Mouse (Mus musculus) lung, postnatal 0 days (tissue): ENCODE data around the gene Oasl2. TPM values are rescaled to one million over a fixed set of nuclear protein-coding genes. Genes with fewer than 3 reads are reported as not detected.
"Not testable (repeated sequence)": the region's sequence is repeated elsewhere in the genome, so short reads cannot be mapped to it uniquely, and the experiment has no call there.

Experiments used
- ATAC-seq: fragments of 200-750 bp; cut with Nextera tagmentation; 2 replicates; pipeline ENCODE4 v1.8.0; 2017; ENCODE audit warnings: moderate library complexity
- DNase-seq: peaks from one replicate; pipeline ENCODE4 v3.0.0-alpha.2; 2016; ENCODE audit warnings: low spot score
- H3K27ac ChIP-seq: fragments of 300-500 bp; sonication (generic); 2 replicates; pipeline ENCODE4 v1.5.1; 2014; ENCODE audit warnings: antibody characterized with exemption, mild to moderate bottlenecking, low read length, mixed read lengths
- H3K27me3 ChIP-seq: fragments of 300-500 bp; sonication (generic); replicated peaks from 2 replicates; pipeline ENCODE4 v1.6.1; 2014; ENCODE audit warnings: low read length, mixed read lengths; ENCODE audit not compliant: insufficient read depth
- H3K36me3 ChIP-seq: fragments of 300-500 bp; sonication (generic); 2 replicates; pipeline ENCODE4 v1.6.1; 2014; ENCODE audit warnings: low read length, mixed read lengths; ENCODE audit not compliant: insufficient read depth
- H3K4me1 ChIP-seq: fragments of 300-500 bp; sonication (generic); 2 replicates; pipeline ENCODE4 v1.6.1; 2014; ENCODE audit warnings: antibody characterized with exemption, low read depth, low read length, mixed read lengths; ENCODE audit not compliant: insufficient read depth
- H3K4me2 ChIP-seq: fragments of 300-500 bp; sonication (generic); replicated peaks from 2 replicates; pipeline ENCODE4 v1.6.1; 2014; ENCODE audit warnings: low read depth, mild to moderate bottlenecking, low read length, moderate library complexity, mixed read lengths
- H3K4me3 ChIP-seq: fragments of 300-500 bp; sonication (generic); 2 replicates; pipeline ENCODE4 v1.5.1; 2014; ENCODE audit warnings: low read depth, low read length
- H3K9ac ChIP-seq: fragments of 300-500 bp; sonication (generic); replicated peaks from 2 replicates; pipeline ENCODE4 v1.6.1; 2014; ENCODE audit warnings: low read depth, mild to moderate bottlenecking
- H3K9me3 ChIP-seq: fragments of 300-500 bp; sonication (generic); 2 replicates; pipeline ENCODE4 v1.6.1; 2016; ENCODE audit warnings: low read length, mixed read lengths
- CTCF ChIP-seq: IDR thresholded peaks from 2 replicates; pipeline ENCODE4 v1.5.1; 2016; ENCODE audit warnings: antibody characterized with exemption, mild to moderate bottlenecking
- EP300 ChIP-seq: IDR thresholded peaks from 2 replicates; pipeline ENCODE4 v1.6.1; 2016; ENCODE audit warnings: antibody characterized with exemption, mild to moderate bottlenecking, control low read depth
- WGBS: fragments of 180-500 bp; shearing (Covaris S2); extraction: QIAGEN DNeasy Blood & Tissue Kit; methylation state at CpG from one replicate; pipeline ENCODE4 v1.1.7; 2014; 5-methylcytosine and 5-hydroxymethylcytosine counted together
- polyA plus RNA-seq: library from polyadenylated mRNA; unstranded; fragments of >200 nt; fragmentation: Nextera tagmentation; extraction: Ambion mirVana; gene quantifications from 2 replicates; pipeline ENCODE4 v1.2.1, GENCODE M21; 2015

Oasl2 gene
- polyA plus RNA-seq, result 15.7 and 17.3 TPM in 2 replicates

DNA sequence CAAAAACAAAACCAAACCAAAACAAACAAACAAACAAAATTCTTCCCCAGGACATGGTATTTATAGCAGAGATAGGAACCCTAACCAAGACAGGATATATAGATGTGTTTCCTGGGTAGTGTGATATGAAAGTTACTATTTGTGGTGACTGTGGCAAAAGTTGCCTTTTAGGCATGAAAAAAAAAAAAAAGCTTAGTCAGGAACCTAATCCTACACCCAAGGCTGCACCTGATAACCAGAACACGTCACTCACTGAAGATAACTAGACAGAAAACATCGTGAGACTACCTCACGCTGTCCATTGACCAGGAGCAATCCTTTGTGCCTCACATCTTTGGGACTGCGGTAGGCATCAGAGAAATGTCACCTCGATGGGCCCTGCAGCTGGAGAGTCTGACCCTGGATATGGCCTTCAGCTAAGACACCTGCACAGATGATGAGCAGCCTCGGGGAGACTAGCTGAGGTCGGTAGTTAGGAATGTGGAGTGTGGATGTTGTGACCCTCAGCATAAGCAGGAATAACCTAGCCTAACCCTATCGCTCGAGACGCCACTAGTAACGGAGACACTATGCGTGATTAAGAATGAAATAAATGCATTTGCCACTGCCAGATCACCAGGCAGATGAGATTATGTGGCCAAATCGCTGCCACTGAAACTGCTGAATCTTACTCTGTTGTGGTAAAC lies at the start of gene Oasl2:
Oasl2 (plus strand) TSS at position 249 of the 686 bp plus-strand sequence.
- Histone ChIP-seq H3K27me3 (no peaks in the 10 kb centered on the region), H3K27ac (peak within 1 kb of the TSS; percentile 11), H3K9me3 (no peaks in the 10 kb centered on the region), H3K36me3 (no peaks in the 10 kb centered on the region), H3K9ac (0 out of 2 replicates have a peak within 1 kb of the TSS, but pooled peaks have one; percentile 27), H3K4me2 (peak within 1 kb of the TSS; percentile 58), H3K4me1 (no peaks in the 10 kb centered on the region), H3K4me3 (peak within 1 kb of the TSS; percentile 46)
- DNase-seq, result no peak
- TF ChIP-seq EP300 (no peak), CTCF (no peak)
- no peak for ATAC-seq
- 51% methylated on average over 13 of the region's 13 CpGs for WGBS

DNA sequence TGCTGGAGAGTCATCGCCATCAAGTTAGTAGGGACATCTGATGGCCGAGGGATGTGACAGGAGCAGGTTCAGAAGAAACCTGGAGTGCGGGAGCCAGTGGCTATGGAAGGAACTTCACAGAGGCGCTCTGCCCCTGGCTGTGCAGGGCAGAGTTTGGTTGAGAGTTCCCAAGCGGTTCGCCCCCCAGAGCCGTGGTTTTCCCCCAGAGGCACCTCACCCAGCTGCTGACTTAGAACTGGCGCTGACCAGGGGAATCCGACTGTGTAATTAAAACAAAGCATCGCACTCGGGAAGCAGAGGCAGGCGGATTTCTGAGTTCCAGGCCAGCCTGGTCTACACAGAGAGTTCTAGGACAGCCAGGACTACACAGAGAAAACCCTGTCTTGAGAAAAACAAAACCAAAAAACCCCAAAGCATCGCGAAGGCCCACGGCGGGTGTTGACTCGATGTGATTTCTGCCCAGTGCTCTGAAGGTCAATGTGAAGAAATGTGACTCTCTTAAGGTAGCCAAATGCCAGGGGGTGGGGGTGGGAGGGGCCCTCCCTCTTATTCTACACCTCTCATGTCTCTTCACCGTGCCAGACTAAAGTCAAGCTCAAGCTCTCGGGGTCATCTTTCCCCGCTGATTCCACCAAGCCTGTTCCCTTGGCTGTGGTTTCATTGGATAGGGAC lies 45.0 kb upstream of the Oasl2 start:
- H3K4me3 ChIP-seq, result no peak overlapping the region
- H3K9ac ChIP-seq, result no peak overlapping the region
- no peaks in the 10 kb centered on the region for H3K36me3 ChIP-seq
- no peak overlapping the region for H3K27ac ChIP-seq
- DNase-seq (no peak), ATAC-seq (no peak)
- H3K4me1 ChIP-seq, result no peaks in the 10 kb centered on the region
- whole genome bisulfite sequencing, result 82% methylated on average over 20 of the region's 20 CpGs
- no peak overlapping the region for H3K4me2 ChIP-seq
- H3K9me3 ChIP-seq, result no peaks in the 10 kb centered on the region
- no peak for TF ChIP-seq EP300
- no peak for TF ChIP-seq CTCF
- 0 out of 2 replicates have a peak, but pooled peaks cover 1% of the 10 kb centered on the region for H3K27me3 ChIP-seq

- H3K36me3 ChIP-seq, result not testable (repeated sequence)
Observed at GRCm38 (mm10) chr5:114853364-114853763, 43.4 kb upstream of the Oasl2 start, which contains the start of gene 4930519G04Rik. Gene 4930519G04Rik, plus strand, starts transcription at chr5:114853664.

GRCm38 (mm10) chr5:114858582-114858981 lies 38.2 kb upstream of the Oasl2 start, which contains the start of gene Gm9936:
Gene Gm9936, minus strand, starts transcription at chr5:114858682.
- 69% methylated on average over 12 of the region's 12 CpGs for WGBS
- no peak within 1 kb of the TSS for H3K4me3 ChIP-seq
- no peak within 1 kb of the TSS for H3K27ac ChIP-seq
- DNase-seq (no peak), ATAC-seq (no peak)
- H3K9me3 ChIP-seq, result no peaks in the 10 kb centered on the region
- no peak within 1 kb of the TSS for H3K9ac ChIP-seq
- H3K4me1 ChIP-seq, result no peaks in the 10 kb centered on the region
- no peaks in the 10 kb centered on the region for H3K36me3 ChIP-seq
- H3K27me3 ChIP-seq, result peaks cover 3% of the 10 kb centered on the region; the same call in 1 of the 2 replicates
- TF ChIP-seq EP300 (no peak), CTCF (no peak)
- peak within 1 kb of the TSS; percentile 34 for H3K4me2 ChIP-seq

More at GRCm38 (mm10) chr5:114853364-114853763, 43.4 kb upstream of the Oasl2 start, which contains the start of gene 4930519G04Rik:
- ATAC-seq, H3K4me1 ChIP-seq, H3K4me3 ChIP-seq, H3K27ac ChIP-seq, H3K9me3 ChIP-seq, DNase-seq, H3K27me3 ChIP-seq, H3K4me2 ChIP-seq, H3K9ac ChIP-seq: not testable (repeated sequence)
- WGBS, result 72% methylated on average over 3 of the region's 5 CpGs

DNA sequence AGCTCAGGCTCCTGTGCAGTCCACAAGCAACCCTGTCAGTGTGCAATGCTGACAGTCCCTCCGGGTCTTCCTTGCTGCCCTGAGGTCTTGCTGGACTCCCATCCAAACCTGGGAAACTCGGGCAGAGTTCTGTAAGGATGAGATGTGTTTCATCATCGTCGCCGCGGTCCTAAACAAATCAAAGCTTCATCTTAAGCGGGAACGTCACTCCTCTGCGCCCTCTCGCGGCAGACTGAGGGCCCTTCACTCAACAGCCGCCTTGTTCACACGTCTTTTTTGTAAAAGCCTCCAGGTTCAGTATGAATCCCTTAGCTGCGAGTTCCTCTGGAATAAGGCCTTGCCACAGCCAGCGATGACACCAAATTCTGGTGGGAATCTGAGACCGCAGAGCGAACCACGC lies 37.5 kb upstream of the Oasl2 start:
- ATAC-seq (peak; percentile 35; the same call in 1 of the 2 replicates), DNase-seq (peak; percentile 86)
- H3K27ac ChIP-seq, result no peak overlapping the region
- H3K27me3 ChIP-seq, result peaks cover 3% of the 10 kb centered on the region; the same call in 1 of the 2 replicates
- H3K4me1 ChIP-seq, result no peaks in the 10 kb centered on the region
- H3K36me3 ChIP-seq, result no peaks in the 10 kb centered on the region
- H3K9ac ChIP-seq, result no peak overlapping the region
- H3K4me3 ChIP-seq, result no peak overlapping the region
- H3K9me3 ChIP-seq, result no peaks in the 10 kb centered on the region
- 4% methylated on average over 18 of the region's 18 CpGs for WGBS
- peak overlapping the region; percentile 34 for H3K4me2 ChIP-seq
- TF ChIP-seq CTCF, result peak; percentile 91
- no peak for TF ChIP-seq EP300

DNA sequence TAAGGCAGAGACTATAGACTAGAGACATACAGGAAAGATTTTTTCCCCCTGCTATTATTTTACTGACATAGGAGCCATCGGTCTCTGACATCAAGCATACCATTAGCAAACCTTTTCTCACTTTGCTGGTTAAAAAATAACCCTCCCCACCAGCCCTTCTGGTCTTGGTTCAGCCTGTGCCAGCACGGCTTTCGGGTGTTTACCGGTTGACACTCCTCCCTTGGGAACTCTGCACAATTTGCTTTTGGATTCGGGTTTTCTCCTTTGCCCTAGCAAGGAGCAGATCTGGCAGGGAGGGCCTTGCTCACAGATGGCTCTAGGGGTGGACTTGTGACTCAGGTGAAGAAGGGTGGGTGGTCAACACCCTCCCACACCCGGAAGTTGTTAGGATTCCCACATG lies 35.0 kb upstream of the Oasl2 start:
- H3K4me1 ChIP-seq, result no peaks in the 10 kb centered on the region
- no peak overlapping the region for H3K27ac ChIP-seq
- H3K4me2 ChIP-seq, result no peak overlapping the region
- H3K36me3 ChIP-seq, result no peaks in the 10 kb centered on the region
- DNase-seq (no peak), ATAC-seq (no peak)
- no peaks in the 10 kb centered on the region for H3K9me3 ChIP-seq
- no peak overlapping the region for H3K4me3 ChIP-seq
- H3K9ac ChIP-seq, result no peak overlapping the region
- TF ChIP-seq CTCF (no peak), EP300 (no peak)
- WGBS, result 49% methylated on average over 6 of the region's 6 CpGs
- peaks cover 2% of the 10 kb centered on the region; the same call in 1 of the 2 replicates for H3K27me3 ChIP-seq
